Mouse (Mus musculus): Measurements from ENCODE around the gene Gm12695. TPM values are rescaled to one million over a fixed set of nuclear protein-coding genes. Genes with fewer than 3 reads are reported as not detected.
A peak's percentile ranks its signal among the peaks of the same experiment; 100 is the strongest.

The Gm12695 gene
- polyA plus RNA-seq, 2 experiments = not detected

DNA sequence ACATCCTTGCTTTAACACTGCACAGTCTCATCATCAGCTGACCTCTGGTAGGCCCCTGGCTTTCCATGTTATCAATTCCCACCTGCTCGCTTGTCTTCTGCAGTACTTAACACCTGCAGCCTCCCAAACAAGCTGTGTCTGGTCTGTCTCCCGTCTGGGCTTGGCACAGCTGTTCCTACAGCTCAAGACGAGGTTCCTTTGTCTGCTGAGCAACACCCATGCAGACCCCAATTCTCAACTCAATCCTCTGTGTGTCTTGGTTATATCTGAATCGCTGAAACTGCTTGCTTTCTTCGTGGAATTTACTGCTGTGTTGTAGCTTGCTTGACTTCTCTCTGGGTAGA is 86.8 kb downstream of the Gm12695 start:
- H3K9me3 ChIP-seq (ENCODE audit: control insufficient read depth, low read length) = no peaks in the 10 kb centered on the region
- 53% methylated on average over 5 of the region's 5 CpGs for WGBS (ENCODE audit: insufficient replicate concordance)
- ATAC-seq (ENCODE audit: insufficient read depth) (no peak), DNase-seq (ENCODE audit: low read depth in 3 of 3, low spot score in 3 of 3) (no peak)
- H3K4me1 ChIP-seq (replicated peaks; ENCODE audit: control insufficient read depth in 2 of 2, insufficient read depth in 2 of 2, low read length in 1 of 2) = no peaks in the 10 kb centered on the region
- H3K27me3 ChIP-seq (ENCODE audit: control insufficient read depth, insufficient read depth, low read length) = no peaks in the 10 kb centered on the region
- no peak for TF ChIP-seq EP300 (IDR thresholded peaks at IDR 0.05; ENCODE audit: low read depth)
- no peak for TF ChIP-seq CTCF (IDR thresholded peaks at IDR 0.05; ENCODE audit: low read depth)
- no peak overlapping the region for H3K4me3 ChIP-seq (ENCODE audit: insufficient read depth in 1 of 2, low read depth in 2 of 2, low read length in 2 of 2)
- no peak overlapping the region for H3K9ac ChIP-seq (replicated peaks)
- H3K36me3 ChIP-seq (replicated peaks; ENCODE audit: control insufficient read depth, insufficient read depth, low read depth) = no peaks in the 10 kb centered on the region
- no peak overlapping the region for H3K27ac ChIP-seq
- H3K4me2 ChIP-seq (ENCODE audit: low read depth) = no peak overlapping the region

DNA sequence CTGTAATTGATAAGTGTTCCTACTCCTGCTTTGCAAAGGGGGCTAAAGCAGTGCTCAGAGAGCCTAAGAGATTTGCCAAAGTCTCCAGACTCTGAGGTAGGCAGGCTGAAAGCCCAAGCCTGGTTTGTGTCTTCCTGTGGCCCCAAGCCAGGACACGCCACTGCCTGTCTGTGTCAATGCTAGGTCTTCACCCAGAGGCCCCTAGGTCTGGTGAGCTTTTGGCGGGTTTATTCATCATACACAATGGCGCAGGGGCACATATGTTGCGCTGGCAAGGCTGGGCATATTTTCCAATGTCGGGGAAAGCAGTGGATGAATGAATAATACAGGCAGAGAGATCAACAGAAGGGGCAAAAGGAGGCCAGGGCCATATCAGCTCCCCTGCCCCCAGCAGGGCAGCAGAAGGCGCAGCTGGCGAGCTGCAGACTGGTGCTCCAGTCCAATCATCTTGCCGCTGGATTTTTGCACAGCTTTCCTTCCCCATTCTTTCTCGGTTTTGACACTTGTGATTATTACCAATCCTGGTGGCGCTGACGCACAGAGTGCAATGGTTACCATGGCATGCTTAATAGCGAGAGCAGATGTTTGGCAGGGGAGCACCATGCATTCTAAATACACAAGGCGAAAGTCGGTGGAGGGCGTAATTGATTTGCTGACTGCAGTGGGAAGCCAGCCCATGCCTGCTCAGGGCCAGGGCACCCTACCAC is 87.3 kb downstream of the Gm12695 start:
- H3K4me3 ChIP-seq (ENCODE audit: insufficient read depth in 1 of 2, low read depth in 2 of 2, low read length in 2 of 2) = no peak overlapping the region
- no peaks in the 10 kb centered on the region for H3K27me3 ChIP-seq (ENCODE audit: control insufficient read depth, insufficient read depth, low read length)
- H3K27ac ChIP-seq = no peak overlapping the region
- DNase-seq (ENCODE audit: low read depth in 3 of 3, low spot score in 3 of 3) (no peak), ATAC-seq (ENCODE audit: insufficient read depth) (no peak)
- no peaks in the 10 kb centered on the region for H3K36me3 ChIP-seq (replicated peaks; ENCODE audit: control insufficient read depth, insufficient read depth, low read depth)
- H3K4me2 ChIP-seq (ENCODE audit: low read depth) = no peak overlapping the region
- H3K9ac ChIP-seq (replicated peaks) = no peak overlapping the region
- no peaks in the 10 kb centered on the region for H3K4me1 ChIP-seq (replicated peaks; ENCODE audit: control insufficient read depth in 2 of 2, insufficient read depth in 2 of 2, low read length in 1 of 2)
- no peaks in the 10 kb centered on the region for H3K9me3 ChIP-seq (ENCODE audit: control insufficient read depth, low read length)
- WGBS (ENCODE audit: insufficient replicate concordance) = 68% methylated on average over 15 of the region's 15 CpGs
- TF ChIP-seq EP300 (IDR thresholded peaks at IDR 0.05; ENCODE audit: low read depth) (no peak), CTCF (IDR thresholded peaks at IDR 0.05; ENCODE audit: low read depth) (no peak)

DNA sequence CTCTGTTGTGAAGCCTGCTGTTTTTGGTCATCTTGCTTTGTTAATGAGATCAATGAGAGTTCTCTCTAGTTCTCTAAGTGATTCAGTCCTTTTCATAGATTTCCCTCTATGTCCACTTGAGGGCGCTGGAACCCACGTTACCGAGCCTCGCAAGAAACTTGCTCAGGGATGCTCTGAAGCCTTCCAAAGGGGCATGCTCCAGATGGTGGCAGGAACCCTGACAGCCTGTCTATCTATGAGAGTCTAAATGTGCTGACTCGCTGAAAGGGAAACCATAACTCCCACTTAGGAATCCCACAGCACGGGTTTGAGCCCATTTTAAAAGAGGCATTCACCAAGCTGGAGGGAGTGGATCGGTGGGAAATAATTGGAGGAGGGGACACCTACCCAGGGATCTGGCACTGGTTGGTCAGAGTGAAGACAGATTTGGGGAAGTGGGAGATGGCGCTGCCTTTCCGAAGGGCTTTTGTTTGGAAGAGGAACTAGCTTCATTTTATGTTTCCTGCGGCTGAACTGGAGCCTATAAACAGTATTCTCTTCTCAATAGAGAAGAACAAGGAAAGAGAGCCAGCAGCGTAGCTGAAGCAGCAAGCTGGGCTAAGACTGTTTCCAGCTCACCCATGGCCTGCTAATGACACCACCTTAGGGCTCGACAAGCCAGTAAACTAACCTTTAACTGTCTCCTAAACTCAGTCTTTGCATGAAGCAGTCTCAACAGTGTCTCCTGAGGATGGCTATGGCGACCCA is 88.2 kb downstream of the Gm12695 start:
- H3K36me3 ChIP-seq (replicated peaks; ENCODE audit: control insufficient read depth, insufficient read depth, low read depth) = no peaks in the 10 kb centered on the region
- no peak overlapping the region for H3K27ac ChIP-seq
- H3K9ac ChIP-seq (replicated peaks) = no peak overlapping the region
- DNase-seq (ENCODE audit: low read depth in 3 of 3, low spot score in 3 of 3) (peak in 1 of 3 experiments; percentile 3), ATAC-seq (ENCODE audit: insufficient read depth) (no peak)
- no peak overlapping the region for H3K4me3 ChIP-seq (ENCODE audit: insufficient read depth in 1 of 2, low read depth in 2 of 2, low read length in 2 of 2)
- no peaks in the 10 kb centered on the region for H3K27me3 ChIP-seq (ENCODE audit: control insufficient read depth, insufficient read depth, low read length)
- H3K4me1 ChIP-seq (replicated peaks; ENCODE audit: control insufficient read depth in 2 of 2, insufficient read depth in 2 of 2, low read length in 1 of 2) = no peaks in the 10 kb centered on the region
- H3K4me2 ChIP-seq (ENCODE audit: low read depth) = no peak overlapping the region
- 0 out of 2 replicates have a peak, but pooled peaks have one; percentile 34 for TF ChIP-seq CTCF (IDR thresholded peaks at IDR 0.05; ENCODE audit: low read depth)
- no peak for TF ChIP-seq EP300 (IDR thresholded peaks at IDR 0.05; ENCODE audit: low read depth)
- no peaks in the 10 kb centered on the region for H3K9me3 ChIP-seq (ENCODE audit: control insufficient read depth, low read length)
- WGBS (ENCODE audit: insufficient replicate concordance) = 11% methylated on average over 13 of the region's 13 CpGs

DNA sequence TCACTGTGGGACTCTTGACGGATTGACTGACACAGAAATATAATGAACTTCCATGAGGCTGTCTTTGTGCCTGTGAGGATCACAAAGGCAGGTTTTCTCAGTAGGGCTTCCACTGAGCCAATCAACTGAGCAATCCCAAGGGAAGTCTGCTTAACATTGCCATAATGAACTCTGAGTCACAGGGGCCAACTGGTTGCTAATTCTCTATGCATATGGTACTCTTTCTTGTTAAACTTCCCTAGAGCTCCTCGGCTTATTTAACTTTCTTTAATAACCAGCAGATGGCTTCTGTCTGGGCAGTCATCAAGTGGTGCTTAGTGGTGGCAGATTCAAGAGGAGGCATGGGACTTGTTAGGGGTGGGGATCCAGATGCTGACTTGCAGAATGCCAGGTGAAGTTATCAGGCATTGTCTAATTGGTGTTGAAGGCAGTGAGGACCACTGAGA is 97.6 kb downstream of the Gm12695 start:
- Histone ChIP-seq H3K36me3 (replicated peaks; ENCODE audit: control insufficient read depth, insufficient read depth, low read depth) (no peaks in the 10 kb centered on the region), H3K9ac (replicated peaks) (no peak overlapping the region), H3K27me3 (ENCODE audit: control insufficient read depth, insufficient read depth, low read length) (no peaks in the 10 kb centered on the region), H3K4me2 (ENCODE audit: low read depth) (no peak overlapping the region), H3K4me1 (replicated peaks; ENCODE audit: control insufficient read depth in 2 of 2, insufficient read depth in 2 of 2, low read length in 1 of 2) (no peaks in the 10 kb centered on the region), H3K27ac (no peak overlapping the region), H3K9me3 (ENCODE audit: control insufficient read depth, low read length) (no peaks in the 10 kb centered on the region), H3K4me3 (ENCODE audit: insufficient read depth in 1 of 2, low read depth in 2 of 2, low read length in 2 of 2) (no peak overlapping the region)
- 63% methylated on average over 2 of the region's 2 CpGs for WGBS (ENCODE audit: insufficient replicate concordance)
- no peak for TF ChIP-seq EP300 (IDR thresholded peaks at IDR 0.05; ENCODE audit: low read depth)
- TF ChIP-seq CTCF (IDR thresholded peaks at IDR 0.05; ENCODE audit: low read depth) = no peak
- ATAC-seq (ENCODE audit: insufficient read depth) (no peak), DNase-seq (ENCODE audit: low read depth in 3 of 3, low spot score in 3 of 3) (no peak)

DNA sequence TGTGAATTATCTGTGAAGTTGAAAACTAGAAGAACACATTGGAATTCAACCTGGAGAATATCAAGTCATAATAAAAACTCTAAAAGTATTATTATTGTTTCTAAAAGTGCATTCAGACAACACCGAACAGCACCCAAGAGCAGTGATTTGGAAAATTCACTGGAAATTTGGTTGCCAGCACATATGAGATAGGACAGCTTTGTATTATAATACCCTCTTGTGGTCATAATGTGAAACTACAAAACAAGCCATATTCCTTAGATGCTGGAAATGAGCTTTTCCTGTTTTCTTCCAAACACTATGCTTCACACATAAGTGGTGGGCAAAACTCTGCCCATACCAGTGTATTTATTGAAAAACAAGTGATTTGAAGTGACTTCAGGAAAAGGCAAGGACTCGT is 101.5 kb downstream of the Gm12695 start:
- no peaks in the 10 kb centered on the region for H3K36me3 ChIP-seq (replicated peaks; ENCODE audit: control insufficient read depth, insufficient read depth, low read depth)
- WGBS (ENCODE audit: insufficient replicate concordance) = 36% methylated on average over 2 of the region's 2 CpGs
- no peak overlapping the region for H3K4me2 ChIP-seq (ENCODE audit: low read depth)
- ATAC-seq (ENCODE audit: insufficient read depth) = no peak
- H3K9ac ChIP-seq (replicated peaks) = no peak overlapping the region
- no peak overlapping the region for H3K27ac ChIP-seq
- H3K27me3 ChIP-seq (ENCODE audit: control insufficient read depth, insufficient read depth, low read length) = no peaks in the 10 kb centered on the region
- H3K4me3 ChIP-seq (ENCODE audit: insufficient read depth in 1 of 2, low read depth in 2 of 2, low read length in 2 of 2) = no peak overlapping the region
- TF ChIP-seq EP300 (IDR thresholded peaks at IDR 0.05; ENCODE audit: low read depth) = no peak
- no peak; the same call in 1 of the 2 replicates for TF ChIP-seq CTCF (IDR thresholded peaks at IDR 0.05; ENCODE audit: low read depth)
- no peaks in the 10 kb centered on the region for H3K4me1 ChIP-seq (replicated peaks; ENCODE audit: control insufficient read depth in 2 of 2, insufficient read depth in 2 of 2, low read length in 1 of 2)
- H3K9me3 ChIP-seq (ENCODE audit: control insufficient read depth, low read length) = no peaks in the 10 kb centered on the region
- no peak for DNase-seq (ENCODE audit: low read depth in 3 of 3, low spot score in 3 of 3)

All from liver, embryonic 14.5 days (tissue).